Mouse (Mus musculus): ENCODE measurements at regions not wholly inside any gene's neighbourhood (a gene's known extent, or its start where the extent isn't known, plus 50 kb on each side); places are given as distances from the start of the nearest gene placed in this dataset.
A peak's percentile ranks its signal among the peaks of the same experiment; 100 is the strongest.

- 57% methylated on average over 5 of the region's 5 CpGs for WGBS
- no peaks in the 10 kb centered on the region for H3K36me3 ChIP-seq (ENCODE audit: control insufficient read depth, insufficient read depth)
These were observed 168.2 kb downstream of the Cemip2 start for GRCm38 (mm10) chr19:21946262-21946922.

GRCm38 (mm10) chr19:21948030-21948429, 169.9 kb downstream of the Cemip2 start:
- H3K27ac ChIP-seq (ENCODE audit: low read length) = no peak overlapping the region
- no peak overlapping the region for H3K4me2 ChIP-seq (ENCODE audit: low read length)
- no peaks in the 10 kb centered on the region for H3K4me1 ChIP-seq (replicated peaks; ENCODE audit: control insufficient read depth, insufficient read depth, low read length)
- ATAC-seq = no peak
- H3K36me3 ChIP-seq (ENCODE audit: control insufficient read depth, insufficient read depth) = no peaks in the 10 kb centered on the region
- no peaks in the 10 kb centered on the region for H3K9me3 ChIP-seq (ENCODE audit: control insufficient read depth, low read length)
- no peak overlapping the region for H3K9ac ChIP-seq (replicated peaks; ENCODE audit: low read depth, low read length)
- no peak overlapping the region for H3K4me3 ChIP-seq (replicated peaks; ENCODE audit: low read length)
- WGBS = 95% methylated on average over 2 of the region's 2 CpGs
- H3K27me3 ChIP-seq (replicated peaks; ENCODE audit: control insufficient read depth, insufficient read depth, low read length) = no peaks in the 10 kb centered on the region

More at GRCm38 (mm10) chr19:21946262-21946922, 168.2 kb downstream of the Cemip2 start:
- Histone ChIP-seq H3K4me1 (replicated peaks; ENCODE audit: control insufficient read depth, insufficient read depth, low read length) (no peaks in the 10 kb centered on the region), H3K27ac (ENCODE audit: low read length) (no peak overlapping the region), H3K9me3 (ENCODE audit: control insufficient read depth, low read length) (no peaks in the 10 kb centered on the region), H3K4me2 (ENCODE audit: low read length) (no peak overlapping the region), H3K27me3 (replicated peaks; ENCODE audit: control insufficient read depth, insufficient read depth, low read length) (no peaks in the 10 kb centered on the region), H3K4me3 (replicated peaks; ENCODE audit: low read length) (no peak overlapping the region), H3K9ac (replicated peaks; ENCODE audit: low read depth, low read length) (no peak overlapping the region)
- ATAC-seq = no peak

- Histone ChIP-seq H3K36me3 (ENCODE audit: control insufficient read depth, insufficient read depth) (no peaks in the 10 kb centered on the region), H3K9ac (replicated peaks; ENCODE audit: low read depth, low read length) (no peak overlapping the region), H3K4me1 (replicated peaks; ENCODE audit: control insufficient read depth, insufficient read depth, low read length) (no peaks in the 10 kb centered on the region), H3K27me3 (replicated peaks; ENCODE audit: control insufficient read depth, insufficient read depth, low read length) (no peaks in the 10 kb centered on the region), H3K4me2 (ENCODE audit: low read length) (no peak overlapping the region), H3K27ac (ENCODE audit: low read length) (no peak overlapping the region), H3K9me3 (ENCODE audit: control insufficient read depth, low read length) (no peaks in the 10 kb centered on the region), H3K4me3 (replicated peaks; ENCODE audit: low read length) (no peak overlapping the region)
- 94% methylated on average over 2 of the region's 2 CpGs for WGBS
- no peak for ATAC-seq
These were observed 176.2 kb upstream of the Trpm3 start for GRCm38 (mm10) chr19:21962635-21963034.

GRCm38 (mm10) chr19:21989857-21990256, 149.0 kb upstream of the Trpm3 start:
- Histone ChIP-seq H3K27ac (ENCODE audit: low read length) (0 out of 2 replicates have a peak overlapping the region, but pooled peaks have one; percentile 29), H3K4me1 (replicated peaks; ENCODE audit: control insufficient read depth, insufficient read depth, low read length) (peaks cover 7% of the 10 kb centered on the region), H3K4me2 (ENCODE audit: low read length) (no peak overlapping the region), H3K9me3 (ENCODE audit: control insufficient read depth, low read length) (no peaks in the 10 kb centered on the region), H3K4me3 (replicated peaks; ENCODE audit: low read length) (no peak overlapping the region), H3K36me3 (ENCODE audit: control insufficient read depth, insufficient read depth) (no peaks in the 10 kb centered on the region), H3K9ac (replicated peaks; ENCODE audit: low read depth, low read length) (no peak overlapping the region), H3K27me3 (replicated peaks; ENCODE audit: control insufficient read depth, insufficient read depth, low read length) (no peaks in the 10 kb centered on the region)
- WGBS = 70% methylated on average over 4 of the region's 4 CpGs
- peak; percentile 73 for ATAC-seq

GRCm38 (mm10) chr19:21990970-21991369, 147.9 kb upstream of the Trpm3 start:
- H3K4me2 ChIP-seq (ENCODE audit: low read length) = no peak overlapping the region
- H3K27me3 ChIP-seq (replicated peaks; ENCODE audit: control insufficient read depth, insufficient read depth, low read length) = no peaks in the 10 kb centered on the region
- no peak overlapping the region for H3K4me3 ChIP-seq (replicated peaks; ENCODE audit: low read length)
- H3K4me1 ChIP-seq (replicated peaks; ENCODE audit: control insufficient read depth, insufficient read depth, low read length) = peaks cover 7% of the 10 kb centered on the region
- no peaks in the 10 kb centered on the region for H3K36me3 ChIP-seq (ENCODE audit: control insufficient read depth, insufficient read depth)
- 71% methylated on average over 4 of the region's 4 CpGs for WGBS
- H3K9ac ChIP-seq (replicated peaks; ENCODE audit: low read depth, low read length) = no peak overlapping the region
- peak; percentile 57 for ATAC-seq
- H3K9me3 ChIP-seq (ENCODE audit: control insufficient read depth, low read length) = no peaks in the 10 kb centered on the region
- H3K27ac ChIP-seq (ENCODE audit: low read length) = no peak overlapping the region

- no peak overlapping the region for H3K4me2 ChIP-seq (ENCODE audit: low read length)
- H3K36me3 ChIP-seq (ENCODE audit: control insufficient read depth, insufficient read depth) = no peaks in the 10 kb centered on the region
- H3K9ac ChIP-seq (replicated peaks; ENCODE audit: low read depth, low read length) = no peak overlapping the region
- H3K4me1 ChIP-seq (replicated peaks; ENCODE audit: control insufficient read depth, insufficient read depth, low read length) = peaks cover 7% of the 10 kb centered on the region
- H3K9me3 ChIP-seq (ENCODE audit: control insufficient read depth, low read length) = no peaks in the 10 kb centered on the region
- peak; percentile 47 for ATAC-seq
- no peak overlapping the region for H3K27ac ChIP-seq (ENCODE audit: low read length)
- H3K27me3 ChIP-seq (replicated peaks; ENCODE audit: control insufficient read depth, insufficient read depth, low read length) = no peaks in the 10 kb centered on the region
- no peak overlapping the region for H3K4me3 ChIP-seq (replicated peaks; ENCODE audit: low read length)
These were observed 147.4 kb upstream of the Trpm3 start for GRCm38 (mm10) chr19:21991413-21991812.

GRCm38 (mm10) chr19:21999621-22000020, 139.2 kb upstream of the Trpm3 start:
- no peak overlapping the region for H3K27ac ChIP-seq (ENCODE audit: low read length)
- WGBS = 64% methylated on average over 5 of the region's 5 CpGs
- no peaks in the 10 kb centered on the region for H3K4me1 ChIP-seq (replicated peaks; ENCODE audit: control insufficient read depth, insufficient read depth, low read length)
- no peak for ATAC-seq
- H3K9ac ChIP-seq (replicated peaks; ENCODE audit: low read depth, low read length) = no peak overlapping the region
- H3K27me3 ChIP-seq (replicated peaks; ENCODE audit: control insufficient read depth, insufficient read depth, low read length) = no peaks in the 10 kb centered on the region
- no peak overlapping the region for H3K4me3 ChIP-seq (replicated peaks; ENCODE audit: low read length)
- H3K36me3 ChIP-seq (ENCODE audit: control insufficient read depth, insufficient read depth) = no peaks in the 10 kb centered on the region
- no peak overlapping the region for H3K4me2 ChIP-seq (ENCODE audit: low read length)
- H3K9me3 ChIP-seq (ENCODE audit: control insufficient read depth, low read length) = no peaks in the 10 kb centered on the region

- H3K4me2 ChIP-seq (ENCODE audit: low read length) = no peak overlapping the region
- no peak overlapping the region for H3K27ac ChIP-seq (ENCODE audit: low read length)
- H3K9me3 ChIP-seq (ENCODE audit: control insufficient read depth, low read length) = no peaks in the 10 kb centered on the region
- no peak overlapping the region for H3K9ac ChIP-seq (replicated peaks; ENCODE audit: low read depth, low read length)
- WGBS = 70% methylated on average over 13 of the region's 13 CpGs
- H3K4me3 ChIP-seq (replicated peaks; ENCODE audit: low read length) = no peak overlapping the region
- H3K4me1 ChIP-seq (replicated peaks; ENCODE audit: control insufficient read depth, insufficient read depth, low read length) = no peaks in the 10 kb centered on the region; the same call in 1 of the 2 replicates
- H3K27me3 ChIP-seq (replicated peaks; ENCODE audit: control insufficient read depth, insufficient read depth, low read length) = no peaks in the 10 kb centered on the region
- ATAC-seq = peak; percentile 57
- H3K36me3 ChIP-seq (ENCODE audit: control insufficient read depth, insufficient read depth) = no peaks in the 10 kb centered on the region
These were observed 130.6 kb upstream of the Trpm3 start for GRCm38 (mm10) chr19:22008053-22008935.

- Histone ChIP-seq H3K4me1 (replicated peaks; ENCODE audit: control insufficient read depth, insufficient read depth, low read length) (no peaks in the 10 kb centered on the region; the same call in 1 of the 2 replicates), H3K27me3 (replicated peaks; ENCODE audit: control insufficient read depth, insufficient read depth, low read length) (no peaks in the 10 kb centered on the region), H3K27ac (ENCODE audit: low read length) (no peak overlapping the region), H3K9me3 (ENCODE audit: control insufficient read depth, low read length) (no peaks in the 10 kb centered on the region), H3K4me3 (replicated peaks; ENCODE audit: low read length) (no peak overlapping the region), H3K4me2 (ENCODE audit: low read length) (no peak overlapping the region), H3K36me3 (ENCODE audit: control insufficient read depth, insufficient read depth) (no peaks in the 10 kb centered on the region), H3K9ac (replicated peaks; ENCODE audit: low read depth, low read length) (no peak overlapping the region)
- 0 out of 2 replicates have a peak, but pooled peaks have one; percentile 40 for ATAC-seq
- WGBS = 72% methylated on average over 5 of the region's 5 CpGs
These were observed 128.6 kb upstream of the Trpm3 start for GRCm38 (mm10) chr19:22010239-22010638.

Measured in forebrain, embryonic 16.5 days (tissue).